Mouse (Mus musculus) c-Kit-negative CD71-positive TER-119-positive erythroid progenitor cells, embryonic 14.5 days (primary cell): ENCODE results near the gene Ddc.

Experiments used
- DNase-seq: peaks from one replicate; pipeline ENCODE4 v3.0.0-alpha.2; 2013; ENCODE audit warnings: low read depth, low spot score

The Ddc gene

GRCm38 (mm10) chr11:11905518-11905917, 7.6 kb upstream of the Ddc start:
- no peak for DNase-seq

- DNase-seq = no peak
These were observed 7.1 kb upstream of the Ddc start for GRCm38 (mm10) chr11:11904995-11905394.

GRCm38 (mm10) chr11:11901509-11901908, 3.6 kb upstream of the Ddc start:
- no peak for DNase-seq

GRCm38 (mm10) chr11:11898496-11898895, 552 bp upstream of the Ddc start:
- no peak for DNase-seq

- DNase-seq = no peak
These were observed 2.5 kb downstream of the Ddc start for GRCm38 (mm10) chr11:11895479-11895878.

- no peak for DNase-seq
These were observed 4.2 kb downstream of the Ddc start for GRCm38 (mm10) chr11:11893769-11894168.

- no peak for DNase-seq
These were observed 4.8 kb downstream of the Ddc start for GRCm38 (mm10) chr11:11892993-11893602.

GRCm38 (mm10) chr11:11891832-11892231, 6.1 kb downstream of the Ddc start:
- no peak for DNase-seq

GRCm38 (mm10) chr11:11890139-11890741, 7.7 kb downstream of the Ddc start:
- DNase-seq = no peak

GRCm38 (mm10) chr11:11888727-11889126, 9.2 kb downstream of the Ddc start:
- DNase-seq = no peak

GRCm38 (mm10) chr11:11888051-11888450, 9.9 kb downstream of the Ddc start:
- DNase-seq = no peak

- peak; percentile 48 for DNase-seq
These were observed 11.4 kb downstream of the Ddc start for GRCm38 (mm10) chr11:11886403-11886998.

- no peak for DNase-seq
These were observed 12.0 kb downstream of the Ddc start for GRCm38 (mm10) chr11:11885921-11886320.

GRCm38 (mm10) chr11:11885246-11885643, 12.7 kb downstream of the Ddc start:
- peak; percentile 47 for DNase-seq

GRCm38 (mm10) chr11:11884533-11885245, 13.3 kb downstream of the Ddc start:
- DNase-seq = peak; percentile 44

GRCm38 (mm10) chr11:11881783-11882155, 16.2 kb downstream of the Ddc start:
- DNase-seq = no peak

- DNase-seq = no peak
These were observed 16.7 kb downstream of the Ddc start for GRCm38 (mm10) chr11:11881026-11881782.

- DNase-seq = no peak
These were observed 17.6 kb downstream of the Ddc start for GRCm38 (mm10) chr11:11880351-11880750.

GRCm38 (mm10) chr11:11879699-11880002, 18.3 kb downstream of the Ddc start:
- DNase-seq = no peak

- no peak for DNase-seq
These were observed 18.8 kb downstream of the Ddc start for GRCm38 (mm10) chr11:11878981-11879698.

- no peak for DNase-seq
These were observed 19.5 kb downstream of the Ddc start for GRCm38 (mm10) chr11:11878278-11878980.
